Mouse (Mus musculus): ENCODE measurements around the gene Nptn.

Gene Nptn

GRCm38 (mm10) chr9:58588657-58589056, 6.6 kb downstream of the Nptn start:
- CTCF ChIA-PET: interaction anchor here in 1 of 4 experiments (1.6 kb wide), 1 partner anchor 10 kb away, joined by 6 read pairs; no protein-coding TSS in a partner anchor
- POLR2A ChIA-PET: interaction anchor here in 2 of 4 experiments (0.6 to 12.0 kb wide), 2 partner anchors 6 to 262 kb away, joined by 4 to 199 read pairs; partner anchors contain the start of gene Nptn (in 1 of the 2)

GRCm38 (mm10) chr9:58595313-58595712, 13.3 kb downstream of the Nptn start:
- CTCF ChIA-PET: interaction anchor here (1.0 to 1.8 kb wide), 6 partner anchors 13 to 57 kb away, joined by 3 to 10 read pairs (median 4); partner anchors contain the start of gene Nptn (in 2 of the 4)

GRCm38 (mm10) chr9:58613790-58614189, 31.8 kb downstream of the Nptn start:
- POLR2A ChIA-PET: interaction anchor here in 2 of 4 experiments (0.9 to 1.8 kb wide), 6 partner anchors 12 to 35 kb away, joined by 3 to 7 read pairs (median 4); partner anchors contain the start of gene Nptn (in 2 of the 2)

More at GRCm38 (mm10) chr9:58595313-58595712, 13.3 kb downstream of the Nptn start:
- POLR2A ChIA-PET: interaction anchor here in 3 of 4 experiments (0.7 to 12.0 kb wide), 7 partner anchors 9 to 35 kb away, joined by 3 to 199 read pairs (median 10); partner anchors contain the start of gene Nptn (in 3 of the 3)

GRCm38 (mm10) chr9:58615064-58615938, 33.3 kb downstream of the Nptn start:
- ChIA-PET POLR2A (interaction anchor here in 2 of 4 experiments (0.6 to 3.1 kb wide), 7 partner anchors 11 to 503 kb away, joined by 3 to 10 read pairs (median 5); partner anchors contain the start of gene Nptn (in 2 of the 2)), CTCF (no interaction called here)

More at GRCm38 (mm10) chr9:58613790-58614189, 31.8 kb downstream of the Nptn start:
- CTCF ChIA-PET: interaction anchor here in 1 of 4 experiments (0.7 to 1.2 kb wide), 2 partner anchors 18 to 35 kb away, joined by 3 read pairs; no protein-coding TSS in a partner anchor

- POLR2A ChIA-PET: no interaction called here
- CTCF ChIA-PET: no interaction called here
These were observed 41.0 kb downstream of the Nptn start for GRCm38 (mm10) chr9:58623009-58623408.

GRCm38 (mm10) chr9:58627197-58627596, 45.2 kb downstream of the Nptn start:
- ChIA-PET CTCF (interaction anchor here in 1 of 4 experiments (0.5 kb wide), 1 partner anchor 42 kb away, joined by 3 read pairs; no protein-coding TSS in a partner anchor), POLR2A (interaction anchor here in 2 of 4 experiments (0.5 to 2.2 kb wide), 4 partner anchors 9 to 80 kb away, joined by 3 to 7 read pairs (median 4); no protein-coding TSS in a partner anchor)

- ChIA-PET POLR2A (interaction anchor here in 2 of 4 experiments (0.6 to 2.4 kb wide), 11 partner anchors 8 to 426 kb away, joined by 3 to 9 read pairs (median 4); partner anchors contain the start of gene Nptn (in 2 of the 2)), CTCF (no interaction called here)
These were observed 48.4 kb downstream of the Nptn start for GRCm38 (mm10) chr9:58630441-58630840.

- ChIA-PET CTCF (interaction anchor here in 2 of 4 experiments (0.6 kb wide), 2 partner anchors 78 to 172 kb away, joined by 3 to 8 read pairs; no protein-coding TSS in a partner anchor), POLR2A (interaction anchor here in 3 of 4 experiments (1.0 to 2.9 kb wide), 6 partner anchors 64 to 113 kb away, joined by 3 to 14 read pairs (median 4); partner anchors contain the start of gene Nptn (in 2 of the 3))
These were observed 66.6 kb downstream of the Nptn start for GRCm38 (mm10) chr9:58648406-58649264.

GRCm38 (mm10) chr9:58649265-58649626, 67.2 kb downstream of the Nptn start:
- CTCF ChIA-PET: no interaction called here
- POLR2A ChIA-PET: interaction anchor here in 1 of 4 experiments (1.5 to 2.9 kb wide), 3 partner anchors 68 to 114 kb away, joined by 3 to 14 read pairs (median 6); partner anchors contain the start of gene Nptn

GRCm38 (mm10) chr9:58651993-58652392, 70.0 kb downstream of the Nptn start:
- ChIA-PET POLR2A (interaction anchor here in 3 of 4 experiments (0.6 to 1.6 kb wide), 6 partner anchors 31 to 639 kb away, joined by 3 to 8 read pairs (median 4); partner anchors contain the start of genes Nptn (in 3 of the 3), Adpgk (in 1 of the 3) and Cd276 (in 1 of the 3)), CTCF (interaction anchor here (0.6 to 2.1 kb wide), 30 partner anchors 8 to 436 kb away, joined by 3 to 14 read pairs (median 4); partner anchors contain the start of gene Nptn (in 1 of the 4))

GRCm38 (mm10) chr9:58654494-58654893, 72.5 kb downstream of the Nptn start:
- ChIA-PET POLR2A (interaction anchor here in 1 of 4 experiments (0.7 to 1.1 kb wide), 3 partner anchors 12 to 637 kb away, joined by 3 to 4 read pairs (median 3); partner anchors contain the start of gene Adpgk), CTCF (no interaction called here)

- ChIA-PET POLR2A (interaction anchor here in 2 of 4 experiments (1.1 to 2.9 kb wide), 3 partner anchors 18 to 75 kb away, joined by 3 to 12 read pairs (median 3); partner anchors contain the start of gene Nptn (in 2 of the 2)), CTCF (interaction anchor here (0.6 to 1.6 kb wide), 10 partner anchors 12 to 416 kb away, joined by 3 to 11 read pairs (median 4); no protein-coding TSS in a partner anchor)
These were observed 74.4 kb downstream of the Nptn start for GRCm38 (mm10) chr9:58656396-58656795.

- ChIA-PET POLR2A (interaction anchor here in 2 of 4 experiments (1.1 to 2.9 kb wide), 3 partner anchors 18 to 75 kb away, joined by 3 to 12 read pairs (median 3); partner anchors contain the start of gene Nptn (in 2 of the 2)), CTCF (interaction anchor here in 3 of 4 experiments (0.6 to 1.6 kb wide), 5 partner anchors 78 to 416 kb away, joined by 3 to 11 read pairs (median 3); no protein-coding TSS in a partner anchor)
These were observed 74.8 kb downstream of the Nptn start for GRCm38 (mm10) chr9:58656824-58657223.

GRCm38 (mm10) chr9:58657735-58658512, 75.9 kb downstream of the Nptn start:
- POLR2A ChIA-PET: interaction anchor here in 1 of 4 experiments (0.8 to 2.9 kb wide), 4 partner anchors 11 to 76 kb away, joined by 3 to 12 read pairs (median 4); partner anchors contain the start of gene Nptn
- CTCF ChIA-PET: interaction anchor here in 1 of 4 experiments (0.8 kb wide), 1 partner anchor 11 kb away, joined by 3 read pairs; no protein-coding TSS in a partner anchor

GRCm38 (mm10) chr9:58658596-58659309, 76.7 kb downstream of the Nptn start:
- POLR2A ChIA-PET: interaction anchor here in 2 of 4 experiments (0.5 to 2.9 kb wide), 5 partner anchors 10 to 637 kb away, joined by 3 to 12 read pairs (median 5); partner anchors contain the start of gene Nptn (in 1 of the 2)

More at GRCm38 (mm10) chr9:58658596-58659309, 76.7 kb downstream of the Nptn start:
- CTCF ChIA-PET: interaction anchor here in 1 of 4 experiments (0.8 kb wide), 2 partner anchors 11 to 80 kb away, joined by 3 read pairs; no protein-coding TSS in a partner anchor
